Mouse (Mus musculus): ENCODE data around the gene Dhx33.

Dhx33 gene

GRCm38 (mm10) chr11:71004316-71004773, at the start of gene Dhx33:
Gene Dhx33 (minus strand): TSS chr11:71004437.
- peak; percentile 97 to 98 for DNase-seq (ENCODE audit: low spot score in 2 of 2)

GRCm38 (mm10) chr11:71052554-71052953, 48.3 kb upstream of the Dhx33 start:
- DNase-seq (ENCODE audit: low spot score in 2 of 2) = no peak

- DNase-seq (ENCODE audit: low spot score in 2 of 2) = no peak
Observed at GRCm38 (mm10) chr11:71039526-71040298, 35.5 kb upstream of the Dhx33 start.

GRCm38 (mm10) chr11:71033163-71033761, 29.0 kb upstream of the Dhx33 start, which contains the start of gene 6330403K07Rik:
Gene 6330403K07Rik (minus strand): TSS chr11:71033513.
- no peak for DNase-seq (ENCODE audit: low spot score in 2 of 2)

- no peak for DNase-seq (ENCODE audit: low spot score in 2 of 2)
Observed at GRCm38 (mm10) chr11:71032491-71033162, 28.4 kb upstream of the Dhx33 start.

GRCm38 (mm10) chr11:71032070-71032469, 27.8 kb upstream of the Dhx33 start:
- no peak for DNase-seq (ENCODE audit: low spot score in 2 of 2)

GRCm38 (mm10) chr11:71029403-71030118, 25.3 kb upstream of the Dhx33 start:
- DNase-seq (ENCODE audit: low spot score in 2 of 2) = no peak

GRCm38 (mm10) chr11:71028280-71028679, 24.0 kb upstream of the Dhx33 start:
- DNase-seq (ENCODE audit: low spot score in 2 of 2) = no peak

- DNase-seq (ENCODE audit: low spot score in 2 of 2) = peak; percentile 99 to 100
Observed at GRCm38 (mm10) chr11:71019201-71020068, 15.2 kb upstream of the Dhx33 start, which contains the start of the genes Mis12 and Derl2. Gene Mis12 (plus strand): TSS chr11:71019611. Gene Derl2 (minus strand): TSS chr11:71019841.

- no peak for DNase-seq (ENCODE audit: low spot score in 2 of 2)
Observed at GRCm38 (mm10) chr11:71018416-71019200, 14.4 kb upstream of the Dhx33 start.

- DNase-seq (ENCODE audit: low spot score in 2 of 2) = no peak
Observed at GRCm38 (mm10) chr11:71017051-71017450, 12.8 kb upstream of the Dhx33 start.

- DNase-seq (ENCODE audit: low spot score in 2 of 2) = peak; percentile 29 to 48
Observed at GRCm38 (mm10) chr11:71012743-71013142, 8.5 kb upstream of the Dhx33 start.

GRCm38 (mm10) chr11:71008321-71008720, 4.1 kb upstream of the Dhx33 start:
- peak; percentile 61 to 72 for DNase-seq (ENCODE audit: low spot score in 2 of 2)

GRCm38 (mm10) chr11:71007831-71008230, 3.6 kb upstream of the Dhx33 start:
- no peak for DNase-seq (ENCODE audit: low spot score in 2 of 2)

- no peak for DNase-seq (ENCODE audit: low spot score in 2 of 2)
Observed at GRCm38 (mm10) chr11:71007026-71007425, 2.8 kb upstream of the Dhx33 start.

GRCm38 (mm10) chr11:71005046-71005445, 809 bp upstream of the Dhx33 start:
- no peak for DNase-seq (ENCODE audit: low spot score in 2 of 2)

GRCm38 (mm10) chr11:71003611-71004315, 474 bp downstream of the Dhx33 start:
- DNase-seq (ENCODE audit: low spot score in 2 of 2) = no peak

GRCm38 (mm10) chr11:71001167-71001566, 3.1 kb downstream of the Dhx33 start:
- no peak for DNase-seq (ENCODE audit: low spot score in 2 of 2)

GRCm38 (mm10) chr11:70982557-70983228, 21.5 kb downstream of the Dhx33 start, which contains the start of gene C1qbp:
Gene C1qbp (minus strand): TSS chr11:70983026.
- DNase-seq (ENCODE audit: low spot score in 2 of 2) = peak; percentile 84 to 91
